Mouse (Mus musculus): ENCODE data around the gene Nelfcd.

The Nelfcd gene

GRCm38 (mm10) chr2:174472818-174473549, 57.4 kb downstream of the Nelfcd start, which contains the start of gene Prelid3b:
Gene Prelid3b (minus strand): TSS chr2:174473081.
- peak; percentile 100 for DNase-seq (ENCODE audit: low read depth, low spot score)

- DNase-seq (ENCODE audit: low read depth, low spot score) = no peak
These were observed 57.9 kb downstream of the Nelfcd start for GRCm38 (mm10) chr2:174473550-174473927.
